Mouse (Mus musculus): ENCODE data around the gene Zfp940.
A peak's percentile ranks its signal among the peaks of the same experiment; 100 is the strongest.

Gene Zfp940

GRCm38 (mm10) chr7:29812244-29812643 is 41.2 kb downstream of the Zfp940 start:
- DNase-seq (ENCODE audit: low spot score in 2 of 2), result no peak

- no peak for DNase-seq (ENCODE audit: low spot score in 2 of 2)
Measured at GRCm38 (mm10) chr7:29807046-29807445, 46.4 kb downstream of the Zfp940 start.

- DNase-seq (ENCODE audit: low spot score in 2 of 2), result no peak
Measured at GRCm38 (mm10) chr7:29792906-29793305, 60.6 kb downstream of the Zfp940 start.

GRCm38 (mm10) chr7:29785888-29786287 is 67.6 kb downstream of the Zfp940 start:
- no peak for DNase-seq (ENCODE audit: low spot score in 2 of 2)

- no peak for DNase-seq (ENCODE audit: low spot score in 2 of 2)
Measured at GRCm38 (mm10) chr7:29785023-29785422, 68.4 kb downstream of the Zfp940 start.

GRCm38 (mm10) chr7:29783871-29784551 is 69.5 kb downstream of the Zfp940 start, which contains the start of gene Zfp30:
Gene Zfp30, plus strand, starts transcription at chr7:29783998.
- DNase-seq (ENCODE audit: low spot score in 2 of 2), result peak; percentile 36 to 85
